Mouse (Mus musculus) layer of hippocampus, adult 2 months (tissue): ENCODE measurements around the gene Acss3. TPM values are rescaled to one million over a fixed set of nuclear protein-coding genes. Genes with fewer than 3 reads are reported as not detected.

ENCODE experiments used
- DNase-seq, 2 experiments: peaks; one replicate each; pipeline ENCODE4 v3.0.0; 2022; ENCODE audit warnings: low spot score in 2 of 2
- H3K27ac ChIP-seq: fragments of 200-600 bp; 2 replicates; pipeline ENCODE4 v1.8.1; 2022
- H3K4me3 ChIP-seq: fragments of 200-600 bp; 2 replicates; pipeline ENCODE4 v1.8.1; 2022; ENCODE audit warnings: mild to moderate bottlenecking
- CTCF ChIP-seq: fragments of 200-600 bp; conservative IDR thresholded peaks from 2 replicates; pipeline ENCODE4 v1.8.1; 2022; ENCODE audit warnings: antibody characterized with exemption, mild to moderate bottlenecking, moderate library complexity
- total RNA-seq, 2 experiments: library from RNA; stranded (reverse); gene quantifications; 2 replicates each; pipeline ENCODE4 v1.2.3; 2021

Gene Acss3
- total RNA-seq, 2 experiments from 2014 or later, result 0.86 to 0.97 TPM

- DNase-seq, result no peak
- Histone ChIP-seq H3K27ac (no peak overlapping the region), H3K4me3 (no peak overlapping the region)
- TF ChIP-seq CTCF, result no peak
These were observed 164.4 kb downstream of the Acss3 start for GRCm38 (mm10) chr10:106959026-106959425.

DNA sequence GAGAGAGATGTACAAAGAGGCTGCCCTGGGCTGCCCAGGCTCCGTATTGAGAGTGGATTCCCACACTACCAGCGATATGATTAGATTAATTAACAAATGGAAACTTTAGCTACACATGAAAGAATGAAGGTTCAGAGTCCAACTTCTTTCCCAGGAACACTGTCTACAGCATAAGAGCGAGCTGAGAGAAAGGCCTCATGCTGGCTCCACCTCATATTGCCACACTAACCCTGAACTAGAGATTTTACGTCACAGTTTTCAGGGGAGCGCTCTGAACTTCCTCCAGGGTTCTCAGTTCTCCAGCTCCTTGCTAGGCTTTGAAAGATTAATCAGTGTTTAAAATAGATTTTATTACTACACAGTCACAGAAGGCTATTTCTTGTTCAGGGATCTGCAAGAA, 182.1 kb downstream of the Acss3 start:
- no peak for TF ChIP-seq CTCF
- Histone ChIP-seq H3K27ac (no peak overlapping the region), H3K4me3 (no peak overlapping the region)
- DNase-seq, result no peak

DNA sequence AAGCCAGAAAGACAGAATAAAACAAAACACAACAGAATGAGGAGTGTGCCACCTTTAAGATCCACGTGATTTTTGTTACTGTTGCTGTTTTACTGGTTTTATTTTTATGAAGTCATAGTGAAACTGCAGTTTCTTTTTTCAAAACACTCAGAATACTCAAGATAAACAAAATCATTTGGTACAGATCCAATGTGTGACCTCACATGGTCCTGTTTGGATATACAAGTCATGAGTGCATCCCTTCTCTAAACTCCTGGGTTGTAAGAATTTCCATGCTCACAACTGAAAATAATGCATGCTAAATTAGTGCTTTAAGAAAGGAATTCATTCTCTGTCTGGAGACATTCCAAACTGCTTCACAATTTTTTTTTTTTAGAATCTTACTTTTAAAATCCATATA, 184.0 kb downstream of the Acss3 start:
- DNase-seq, result no peak
- TF ChIP-seq CTCF, result no peak
- Histone ChIP-seq H3K27ac (no peak overlapping the region), H3K4me3 (no peak overlapping the region)

- Histone ChIP-seq H3K27ac (no peak overlapping the region), H3K4me3 (no peak overlapping the region)
- no peak for DNase-seq
- no peak for TF ChIP-seq CTCF
These were observed 184.6 kb downstream of the Acss3 start for GRCm38 (mm10) chr10:106938851-106939250.

GRCm38 (mm10) chr10:106936996-106937395, 186.5 kb downstream of the Acss3 start:
- no peak for DNase-seq
- no peak for TF ChIP-seq CTCF
- Histone ChIP-seq H3K27ac (no peak overlapping the region), H3K4me3 (no peak overlapping the region)

DNA sequence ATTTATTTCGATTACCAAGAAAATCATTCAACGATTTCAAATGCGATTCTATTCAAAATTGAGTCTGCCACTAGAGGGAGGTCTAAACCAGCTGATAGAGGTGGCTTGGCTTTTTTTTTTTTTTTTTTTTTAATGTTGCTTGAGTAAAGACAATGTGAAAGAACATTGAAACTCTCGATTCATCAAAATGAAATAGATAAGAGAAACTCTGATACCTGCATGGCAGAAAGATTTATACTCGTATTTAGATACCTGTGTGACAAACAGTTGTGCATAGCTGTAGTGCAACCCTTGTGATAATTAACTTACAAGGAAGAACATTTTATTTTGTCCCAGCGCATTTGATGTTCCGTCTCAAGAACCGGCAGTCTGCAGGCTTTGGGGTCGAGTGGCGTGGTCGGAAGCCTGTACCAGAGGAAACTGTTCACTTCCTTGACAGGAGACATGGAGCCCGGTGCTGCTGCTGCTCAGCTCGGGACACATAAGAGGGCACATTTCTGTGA, 190.8 kb downstream of the Acss3 start:
- Histone ChIP-seq H3K4me3 (peak overlapping the region; percentile 17; the same call in 1 of the 2 replicates), H3K27ac (no peak overlapping the region)
- TF ChIP-seq CTCF, result peak; percentile 85
- peak in 1 of 2 experiments; percentile 41 for DNase-seq

DNA sequence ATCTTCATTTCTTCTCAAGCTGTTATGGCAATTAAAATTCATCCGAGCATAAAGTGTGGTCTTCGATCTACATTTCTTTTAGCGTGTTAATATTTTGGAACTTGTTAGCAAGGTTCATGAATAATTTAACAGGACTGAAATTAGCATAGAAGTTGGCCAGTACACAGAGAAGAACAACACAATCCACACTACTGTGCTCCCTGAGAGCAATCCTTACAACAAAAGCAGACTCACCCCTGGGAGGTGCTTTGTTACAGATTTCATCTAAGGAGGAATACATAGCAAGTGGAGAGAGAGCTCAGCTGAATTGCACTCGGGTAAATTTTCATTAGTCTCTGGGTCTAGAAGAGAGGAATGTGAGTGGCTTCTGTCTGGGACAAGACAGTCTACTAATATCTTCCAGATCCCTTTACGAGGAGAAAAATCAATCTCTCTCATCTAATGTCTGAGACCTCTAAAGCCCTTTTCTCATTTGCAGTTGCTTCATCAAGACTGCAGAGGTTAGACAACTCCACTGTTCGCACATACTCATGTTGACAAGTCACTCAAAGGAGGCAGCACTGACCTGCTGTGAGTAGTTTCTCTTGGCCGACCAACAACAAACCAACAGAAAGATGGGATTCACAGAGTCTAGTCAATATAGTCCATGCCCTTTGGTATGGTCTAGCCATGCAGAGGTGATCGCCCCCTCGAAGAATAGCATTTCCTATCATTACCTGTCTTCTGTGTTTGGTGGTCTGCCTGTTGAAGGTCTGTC, 194.7 kb downstream of the Acss3 start:
- Histone ChIP-seq H3K4me3 (no peak overlapping the region), H3K27ac (peak overlapping the region; percentile 23; the same call in 1 of the 2 replicates)
- no peak for TF ChIP-seq CTCF
- DNase-seq, result no peak

DNA sequence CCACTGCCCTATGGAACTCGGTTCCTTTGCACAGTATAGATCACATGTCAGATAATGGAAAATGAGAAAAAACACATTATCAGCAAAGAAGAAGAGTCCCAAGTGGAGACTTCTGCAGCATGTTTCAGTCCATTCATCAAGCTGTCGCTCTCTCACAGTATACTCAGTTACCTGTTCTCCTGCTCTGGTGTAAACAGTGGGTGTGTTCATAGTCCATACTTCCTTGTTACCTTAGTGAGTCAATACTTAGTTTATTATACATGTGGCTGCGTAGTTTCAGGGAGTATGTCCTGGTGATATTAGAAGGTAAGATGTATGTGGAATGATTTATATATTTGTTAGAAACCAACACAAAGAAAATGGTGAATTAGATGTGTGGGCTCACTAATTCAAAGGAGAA, 198.7 kb downstream of the Acss3 start:
- no peak overlapping the region for H3K27ac ChIP-seq
- TF ChIP-seq CTCF, result no peak
- no peak overlapping the region for H3K4me3 ChIP-seq
- no peak for DNase-seq

DNA sequence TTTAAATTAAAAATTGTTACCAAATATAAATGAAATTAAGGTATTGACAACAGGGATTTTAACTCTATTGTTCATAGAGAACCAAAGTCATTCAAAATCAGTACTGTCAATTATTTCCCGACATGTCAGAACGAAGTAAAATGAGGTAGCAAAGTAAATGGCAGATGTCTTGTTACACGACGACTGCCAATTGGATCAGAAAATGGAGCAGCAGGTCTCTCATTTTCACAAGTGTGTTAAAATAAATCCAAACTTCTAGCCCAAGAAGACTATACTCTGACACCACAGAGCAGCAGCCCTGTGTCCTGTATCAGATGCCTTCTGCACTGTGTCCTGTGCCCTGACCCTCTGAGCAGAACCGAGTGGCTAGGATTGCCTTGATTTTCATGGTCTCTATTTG, 199.1 kb downstream of the Acss3 start:
- no peak for DNase-seq
- no peak overlapping the region for H3K4me3 ChIP-seq
- no peak for TF ChIP-seq CTCF
- H3K27ac ChIP-seq, result no peak overlapping the region

DNA sequence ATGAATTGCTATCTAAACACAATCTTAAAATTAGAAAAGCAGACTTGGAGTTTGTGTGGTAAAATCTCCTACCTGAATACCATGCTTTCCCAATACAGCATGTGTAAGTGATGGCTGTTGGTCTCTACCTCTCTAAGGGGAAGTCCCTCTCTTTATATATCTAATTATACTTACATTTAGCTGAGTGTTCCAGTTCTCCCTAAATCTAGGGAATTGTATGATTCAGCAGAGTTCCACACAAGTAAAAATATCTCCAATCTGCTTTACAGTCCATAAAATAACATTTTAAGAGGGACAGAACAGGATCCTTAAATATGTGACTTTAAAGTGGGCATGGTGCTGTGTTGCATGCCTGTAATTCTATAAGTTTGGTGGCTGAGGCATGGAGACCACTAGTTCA, 208.6 kb downstream of the Acss3 start:
- no peak for DNase-seq
- Histone ChIP-seq H3K4me3 (no peak overlapping the region), H3K27ac (no peak overlapping the region)
- no peak for TF ChIP-seq CTCF

GRCm38 (mm10) chr10:106914275-106914674, 209.2 kb downstream of the Acss3 start:
- DNase-seq, result no peak
- Histone ChIP-seq H3K4me3 (no peak overlapping the region), H3K27ac (no peak overlapping the region)
- TF ChIP-seq CTCF, result no peak

DNA sequence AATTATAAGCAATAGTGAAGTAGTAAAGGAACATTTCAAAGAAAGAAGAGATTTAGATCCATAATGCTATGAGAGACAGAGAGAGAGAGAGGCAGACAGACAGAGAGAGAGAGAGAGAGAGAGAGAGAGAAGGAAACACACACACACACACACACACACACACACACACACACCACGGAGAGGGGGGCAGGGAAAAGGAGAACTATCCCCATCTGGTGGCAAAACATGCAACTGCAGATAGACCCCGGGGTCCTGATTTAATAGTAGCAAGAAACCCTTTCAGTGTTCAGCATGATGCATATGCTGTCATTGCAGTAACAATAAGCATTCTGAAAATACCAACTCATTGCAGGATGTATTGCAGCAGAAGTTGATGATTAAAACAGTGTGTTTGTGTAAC, 210.4 kb downstream of the Acss3 start:
- no peak for DNase-seq
- H3K4me3 ChIP-seq, result no peak overlapping the region
- no peak overlapping the region for H3K27ac ChIP-seq
- TF ChIP-seq CTCF, result peak; percentile 38; the same call in 1 of the 2 replicates

DNA sequence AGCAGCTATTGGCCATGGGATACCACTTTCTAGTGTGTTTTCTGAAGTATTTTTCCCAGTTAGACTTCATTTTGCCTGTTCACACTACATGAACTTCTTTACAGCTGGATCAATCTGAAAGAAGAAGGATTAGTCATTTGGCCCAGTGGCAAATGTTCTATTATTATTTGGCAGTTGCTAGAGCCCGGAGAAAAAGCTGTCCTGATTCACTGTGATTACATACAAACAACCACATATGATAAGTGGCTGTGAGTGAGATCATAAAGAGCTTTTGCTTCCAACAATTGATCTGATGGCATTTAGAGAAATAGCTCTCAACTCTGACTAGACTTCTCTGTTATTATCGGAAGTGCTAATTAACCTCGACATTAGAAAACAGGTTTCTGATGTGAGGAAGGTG, 213.4 kb downstream of the Acss3 start:
- DNase-seq, result no peak
- H3K4me3 ChIP-seq, result no peak overlapping the region
- TF ChIP-seq CTCF, result no peak
- H3K27ac ChIP-seq, result 0 out of 2 replicates have a peak overlapping the region, but pooled peaks have one; percentile 29

- no peak for DNase-seq
- TF ChIP-seq CTCF, result no peak
- Histone ChIP-seq H3K4me3 (no peak overlapping the region), H3K27ac (no peak overlapping the region)
These were observed 227.1 kb downstream of the Acss3 start for GRCm38 (mm10) chr10:106896351-106896750.

Other genes with a start within 250 kb of the Acss3 start
- gene Lin7a, start 148.0 kb upstream of the Acss3 start, total RNA-seq, result 10 to 100 TPM; 27.7 to 28.8 TPM